Mouse (Mus musculus) MEL (cell line): ENCODE measurements at regions not wholly inside any gene's neighbourhood (a gene's known extent, or its start where the extent isn't known, plus 50 kb on each side); places are given as distances from the start of the nearest gene placed in this dataset.

Experiments
- BHLHE40 ChIP-seq: IDR thresholded peaks from 2 replicates; pipeline ENCODE4 v1.6.1; 2012; ENCODE audit warnings: low read depth, mild to moderate bottlenecking, inconsistent platforms, low read length, improper control_type of control experiment, borderline replicate concordance
- CTCF ChIP-seq, 3 experiments: IDR thresholded peaks in 2 of 3; conservative IDR thresholded peaks in 1 of 3; 2 replicates each; pipeline ENCODE4 v1.5.1; 2011 to 2012; ENCODE audit warnings: low read length in 3 of 3, low read depth in 2 of 3, mild to moderate bottlenecking in 2 of 3, improper control_type of control experiment in 1 of 3, inconsistent platforms in 1 of 3, mixed read lengths in 1 of 3, moderate library complexity in 1 of 3; ENCODE audit not compliant: control insufficient read depth in 1 of 3, insufficient read depth in 1 of 3, poor library complexity in 1 of 3, severe bottlenecking in 1 of 3
- E2F4 ChIP-seq: IDR thresholded peaks from 2 replicates; pipeline ENCODE4 v1.6.1; 2011; ENCODE audit warnings: low read depth, low read length, improper control_type of control experiment, borderline replicate concordance
- EP300 ChIP-seq, 2 experiments: IDR thresholded peaks; 2 replicates each; pipeline ENCODE4 v1.6.1; 2011; ENCODE audit warnings: improper control_type of control experiment in 2 of 2, low read length in 2 of 2, low read depth in 1 of 2, mild to moderate bottlenecking in 1 of 2
- MAX ChIP-seq: IDR thresholded peaks from 2 replicates; pipeline ENCODE4 v1.6.1; 2011; ENCODE audit warnings: low read length, improper control_type of control experiment
- MEF2A ChIP-seq: IDR thresholded peaks from 2 replicates; pipeline ENCODE4 v1.6.1; 2014; ENCODE audit warnings: low read depth, mild to moderate bottlenecking, inconsistent platforms, low read length, improper control_type of control experiment; ENCODE audit not compliant: poor library complexity, insufficient replicate concordance, severe bottlenecking; ENCODE audit errors: extremely low read depth
- POLR2A ChIP-seq, 2 experiments: IDR thresholded peaks; 2 replicates each; pipeline ENCODE4 v1.6.1; 2011 to 2012; ENCODE audit warnings: low read length in 2 of 2, mild to moderate bottlenecking in 2 of 2, control low read depth in 1 of 2, improper control_type of control experiment in 1 of 2, low read depth in 1 of 2, moderate library complexity in 1 of 2; ENCODE audit not compliant: control insufficient read depth in 1 of 2, insufficient read depth in 1 of 2, poor library complexity in 1 of 2
- POLR2AphosphoS2 ChIP-seq: IDR thresholded peaks from 2 replicates; pipeline ENCODE4 v1.6.1; 2011; ENCODE audit warnings: low read length, improper control_type of control experiment
- TCF12 ChIP-seq: IDR thresholded peaks from 2 replicates; pipeline ENCODE4 v1.6.1; 2014; ENCODE audit warnings: low read depth, mild to moderate bottlenecking, inconsistent platforms, low read length, improper control_type of control experiment, moderate library complexity
- USF2 ChIP-seq, 2 experiments: IDR thresholded peaks; 2 replicates each; pipeline ENCODE4 v1.6.1; 2011 to 2012; ENCODE audit warnings: improper control_type of control experiment in 2 of 2, low read length in 2 of 2, borderline replicate concordance in 1 of 2, inconsistent platforms in 1 of 2, low read depth in 1 of 2, mild to moderate bottlenecking in 1 of 2; ENCODE audit not compliant: insufficient read depth in 1 of 2

DNA sequence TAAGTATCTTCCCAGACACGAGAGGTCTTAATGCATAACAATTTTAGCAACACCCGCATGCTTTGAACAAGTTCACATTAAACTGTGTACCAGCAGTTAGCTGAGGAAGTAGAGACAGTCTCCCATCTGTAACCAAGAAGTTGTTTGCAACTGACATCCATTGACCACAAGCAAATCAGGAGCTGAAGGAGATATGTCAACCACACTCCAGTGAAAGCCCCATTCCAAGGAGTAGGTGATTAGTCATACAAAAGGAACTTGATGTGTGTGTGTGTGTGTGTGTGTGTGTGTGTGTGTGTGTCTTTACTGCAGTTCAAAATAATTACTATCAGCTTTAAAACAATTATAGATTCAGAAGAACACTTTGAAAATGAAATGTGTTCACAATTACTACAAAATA is 97.9 kb upstream of the Robo2 start:
- no peak for TF ChIP-seq POLR2A (IDR thresholded peaks at IDR 0.05; ENCODE audit: control insufficient read depth in 1 of 2, insufficient read depth in 1 of 2, low read depth in 1 of 2, low read length in 2 of 2, poor library complexity in 1 of 2)
- no peak for TF ChIP-seq MEF2A
- TF ChIP-seq CTCF (IDR thresholded peaks at IDR 0.05 in 2 of 3, conservative IDR thresholded peaks at IDR 0.05 in 1 of 3; ENCODE audit: control insufficient read depth in 1 of 3, insufficient read depth in 1 of 3, low read depth in 2 of 3, low read length in 3 of 3, poor library complexity in 1 of 3, severe bottlenecking in 1 of 3): no peak
- no peak for TF ChIP-seq POLR2AphosphoS2
- 0 out of 2 replicates have a peak, but pooled peaks have one; percentile 17 for TF ChIP-seq TCF12
- no peak for TF ChIP-seq E2F4
- peak in 1 of 2 experiments; percentile 76; a peak in 2 of 4 replicates for TF ChIP-seq EP300 (IDR thresholded peaks at IDR 0.05; ENCODE audit: low read depth in 1 of 2, low read length in 2 of 2)
- TF ChIP-seq BHLHE40: no peak
- TF ChIP-seq USF2 (IDR thresholded peaks at IDR 0.05; ENCODE audit: borderline replicate concordance in 1 of 2, insufficient read depth in 1 of 2, low read depth in 1 of 2, low read length in 2 of 2): no peak
- no peak for TF ChIP-seq MAX
